Mouse (Mus musculus): ENCODE results near the gene Celf6. TPM values are rescaled to one million over a fixed set of nuclear protein-coding genes. Genes with fewer than 3 reads are reported as not detected.

Celf6 gene
- total RNA-seq, 2 experiments from 2014 or later, result 5.0 to 5.7 TPM

Other genes with a start within 250 kb of the Celf6 start
- gene Bbs4, start 224.4 kb upstream of the Celf6 start, total RNA-seq (2021), result 10 to 100 TPM in 1 of 2 experiments, 1 to 10 TPM in 1; 7.6 to 10.4 TPM
- gene Arih1, start 91.3 kb upstream of the Celf6 start, total RNA-seq (2021), result 100 to 1,000 TPM; 113 to 143 TPM
- 100 to 1,000 TPM; 110 to 154 TPM for gene Hexa, start 38.4 kb upstream of the Celf6 start, total RNA-seq (2021)
- gene Tmem202, start 38.1 kb upstream of the Celf6 start, total RNA-seq (2021), result 1 to 10 TPM; 2.9 to 3.1 TPM
- gene Parp6, start 39.4 kb downstream of the Celf6 start, total RNA-seq (2021), result 10 to 100 TPM; 27.7 to 35.8 TPM
- 1,000 to 10,000 TPM in 1 of 2 experiments, 100 to 1,000 TPM in 1; 853 to 1,405 TPM for gene Pkm, start 78.5 kb downstream of the Celf6 start, total RNA-seq (2021)
- under 1 TPM; 0.13 to 0.64 TPM for gene Gramd2, start 102.2 kb downstream of the Celf6 start, total RNA-seq (2021)
- gene Senp8, start 172.8 kb downstream of the Celf6 start, total RNA-seq (2021), result 10 to 100 TPM in 1 of 2 experiments, 1 to 10 TPM in 1; 9.2 to 11.7 TPM
- gene Myo9a, start 173.0 kb downstream of the Celf6 start, total RNA-seq (2021), result 10 to 100 TPM; 10.2 to 12.1 TPM